Mouse (Mus musculus) erythroblast, adult 5-6 weeks (primary cell): ENCODE measurements at regions not wholly inside any gene's neighbourhood (a gene's known extent, or its start where the extent isn't known, plus 50 kb on each side); places are given as distances from the start of the nearest gene placed in this dataset.

Experiments
- ATAC-seq: replicated peaks from 2 replicates; pipeline ENCODE4 v1.8.0; 2016; ENCODE audit warnings: moderate number of reproducible peaks, mild to moderate bottlenecking, moderate TSS enrichment, inconsistent platforms; ENCODE audit not compliant: poor library complexity, low FRiP score, severe bottlenecking

DNA sequence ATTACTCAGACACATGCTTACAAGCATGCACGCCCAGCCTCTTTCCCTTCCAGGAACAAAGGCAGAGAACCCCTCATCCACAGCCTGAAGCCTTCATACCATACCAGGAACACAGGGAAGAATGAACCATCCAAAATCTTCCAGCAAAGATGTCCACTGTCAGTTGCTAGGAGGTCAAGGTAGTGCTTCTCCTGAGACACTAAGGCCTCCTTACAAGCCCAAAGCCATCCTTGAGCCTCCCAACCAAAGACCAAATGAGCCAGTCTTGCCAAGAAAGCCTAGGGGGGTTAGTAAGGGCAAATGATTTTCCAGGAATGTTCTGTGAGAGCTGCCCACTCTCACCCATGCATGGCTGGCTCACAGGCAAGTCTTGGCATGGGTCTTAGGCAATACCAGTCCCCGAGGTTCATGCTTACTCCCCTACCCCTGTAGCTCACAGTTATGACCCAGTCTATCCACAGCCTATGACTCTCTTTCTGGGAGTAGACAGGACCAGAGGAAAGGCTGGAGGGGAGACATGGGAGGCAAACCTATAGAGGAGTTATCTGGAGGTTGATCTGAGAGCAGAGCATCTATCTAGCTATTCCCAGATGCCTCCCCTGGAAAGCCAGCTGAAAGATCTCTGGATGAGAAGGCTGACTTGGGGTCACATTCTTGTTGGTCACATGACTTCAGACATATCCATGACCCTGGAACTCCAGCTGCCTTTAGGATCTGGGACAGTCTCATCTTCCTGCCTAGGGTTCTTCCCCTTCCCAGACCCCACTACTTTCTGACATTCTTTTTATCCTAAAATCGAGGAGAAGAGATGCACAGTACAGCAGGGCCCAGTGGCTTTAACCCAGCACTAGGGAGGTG lies 112.4 kb downstream of the Zfp36l2 start:
- no peak for ATAC-seq

DNA sequence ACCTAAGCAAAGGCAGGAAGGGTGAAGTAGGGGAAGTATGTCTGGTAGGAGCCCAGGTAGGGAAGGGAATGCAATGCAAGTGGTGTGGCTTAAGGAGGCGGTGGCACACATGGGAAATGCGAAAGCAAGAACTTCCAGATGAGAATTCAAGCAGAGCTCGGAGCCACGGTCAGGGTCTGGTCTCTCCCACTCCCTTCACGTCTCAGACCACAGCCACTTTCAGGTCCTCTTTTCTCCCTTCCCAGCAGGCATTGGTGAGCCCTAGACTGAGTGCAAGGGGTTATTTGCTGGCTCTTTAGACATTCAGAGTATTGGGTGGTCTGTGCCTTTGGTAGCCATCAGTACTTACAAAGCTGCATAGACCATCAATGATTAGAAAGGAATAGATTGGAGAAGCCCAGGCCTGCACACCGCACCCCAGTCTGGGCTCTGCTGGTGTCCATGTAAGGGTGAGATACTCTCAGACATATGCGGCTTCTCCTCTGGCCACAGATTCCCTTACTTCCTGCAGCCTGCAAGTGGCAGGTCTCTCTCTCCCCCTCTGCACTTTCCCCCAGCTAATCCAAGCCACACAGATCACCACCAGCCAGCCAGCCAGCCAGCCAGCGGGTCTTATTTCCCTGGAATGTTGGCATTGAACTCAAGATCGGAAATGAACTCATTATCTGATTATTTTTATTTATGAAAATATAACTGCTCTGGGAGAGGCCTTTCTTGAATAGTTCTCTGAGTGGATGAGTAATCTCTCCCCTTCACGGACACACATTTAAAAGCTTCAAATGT lies 113.6 kb downstream of the Zfp36l2 start:
- ATAC-seq, result no peak

DNA sequence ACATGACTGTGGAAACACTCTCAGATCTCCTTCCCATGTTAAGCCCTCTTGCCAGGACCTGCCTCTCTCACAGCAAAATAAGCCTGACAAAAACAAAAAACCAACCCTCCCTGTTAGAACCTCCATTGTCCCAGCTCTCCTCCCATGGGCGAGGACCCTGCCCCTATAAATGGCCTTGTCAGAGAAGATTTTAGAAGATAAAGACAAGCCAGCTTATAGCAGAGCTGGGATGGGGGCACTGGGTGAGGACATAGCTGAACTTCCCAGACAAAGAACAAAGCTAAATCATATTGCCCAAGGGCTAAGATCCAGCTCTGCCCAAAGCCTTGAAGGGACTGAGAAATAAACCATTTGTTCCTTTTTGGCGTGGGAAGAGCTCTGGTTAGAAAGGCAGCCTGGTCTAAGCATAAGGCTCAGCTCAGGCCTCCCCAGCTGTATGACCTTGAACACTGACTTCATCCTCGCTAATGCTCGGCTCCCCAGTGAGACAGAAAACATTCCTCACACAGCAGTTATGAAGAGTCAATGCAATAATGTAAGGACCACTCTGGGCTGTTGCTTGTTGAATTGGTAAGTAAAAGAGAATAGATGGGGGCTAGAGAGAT lies 115.2 kb downstream of the Zfp36l2 start:
- ATAC-seq, result no peak

DNA sequence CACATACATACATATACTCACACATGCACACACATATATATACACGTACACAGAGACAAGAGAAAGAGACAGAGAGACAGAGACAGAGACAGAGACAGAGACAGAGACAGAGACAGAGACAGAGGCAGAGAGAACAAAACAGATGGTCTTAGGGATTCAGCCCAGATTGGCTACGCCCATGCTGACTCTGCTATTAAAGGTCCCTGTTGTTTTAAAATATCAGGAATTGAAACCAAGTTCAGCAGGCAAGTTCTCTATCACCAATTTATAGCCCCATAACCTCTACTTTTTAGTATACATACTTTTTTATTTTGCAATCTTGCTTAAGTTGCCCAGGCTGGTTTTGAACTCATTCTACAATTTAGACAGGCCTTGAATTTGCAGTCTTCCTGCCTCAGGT lies 115.9 kb downstream of the Zfp36l2 start:
- ATAC-seq, result no peak

DNA sequence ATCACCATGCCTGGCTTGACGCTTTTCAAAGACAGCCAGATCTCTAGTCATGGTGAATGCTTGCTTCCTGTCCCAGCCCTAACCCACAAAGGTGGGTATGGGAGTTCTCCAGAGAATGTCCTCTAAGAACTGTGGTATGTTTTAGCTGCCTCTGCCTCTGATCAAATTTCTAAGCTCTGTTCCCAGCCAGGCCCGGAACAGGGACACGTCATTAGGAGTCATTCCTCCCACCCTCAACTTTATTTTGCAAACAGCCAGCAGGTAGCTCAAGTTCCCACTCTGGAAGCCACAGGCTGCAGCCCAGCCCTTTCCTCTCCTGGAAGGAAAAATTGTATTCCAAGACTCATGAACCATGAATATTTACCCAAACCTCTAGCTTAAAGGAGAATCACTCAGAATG lies 117.2 kb downstream of the Zfp36l2 start:
- no peak for ATAC-seq

DNA sequence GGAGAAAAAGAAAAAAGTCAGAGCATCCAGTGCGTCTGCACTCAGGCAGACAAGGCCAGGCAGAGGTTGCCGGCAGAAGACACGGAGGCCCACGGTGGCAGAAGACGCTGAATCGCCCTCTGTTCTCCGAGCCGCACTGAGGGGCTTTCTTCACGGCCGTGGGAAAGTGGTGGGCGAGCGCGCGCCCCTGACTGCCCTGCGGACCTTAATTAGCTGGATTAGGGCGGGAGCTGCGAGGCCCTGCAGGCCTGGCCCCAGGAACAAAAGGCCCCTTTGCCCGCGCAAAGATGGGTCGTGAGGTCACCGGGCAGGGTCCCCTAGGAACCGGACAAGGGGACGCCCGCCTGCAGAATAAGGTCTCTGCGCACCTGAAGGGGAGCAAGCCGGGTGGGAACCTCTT lies 120.6 kb downstream of the Zfp36l2 start:
- no peak for ATAC-seq

DNA sequence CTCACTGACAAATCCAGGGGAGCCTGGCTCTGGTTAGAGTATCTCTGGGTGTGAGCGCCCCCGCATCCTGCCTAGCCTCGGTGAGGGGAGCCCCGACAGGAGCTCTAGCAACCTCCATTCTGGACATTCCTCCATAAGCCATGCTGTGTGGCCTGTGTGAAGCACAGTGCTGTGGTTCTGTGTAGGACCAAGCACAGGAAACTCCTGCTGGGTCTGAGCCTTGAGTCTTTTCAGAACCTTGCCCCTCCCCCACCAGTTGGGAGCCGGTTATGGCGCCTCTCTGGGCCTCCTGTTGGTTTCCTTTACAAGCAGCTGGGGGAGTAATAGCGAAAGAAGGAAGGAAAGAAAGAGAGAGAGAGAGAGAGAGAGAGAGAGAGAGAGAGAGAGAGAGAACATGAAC lies 124.0 kb downstream of the Zfp36l2 start:
- ATAC-seq, result no peak

DNA sequence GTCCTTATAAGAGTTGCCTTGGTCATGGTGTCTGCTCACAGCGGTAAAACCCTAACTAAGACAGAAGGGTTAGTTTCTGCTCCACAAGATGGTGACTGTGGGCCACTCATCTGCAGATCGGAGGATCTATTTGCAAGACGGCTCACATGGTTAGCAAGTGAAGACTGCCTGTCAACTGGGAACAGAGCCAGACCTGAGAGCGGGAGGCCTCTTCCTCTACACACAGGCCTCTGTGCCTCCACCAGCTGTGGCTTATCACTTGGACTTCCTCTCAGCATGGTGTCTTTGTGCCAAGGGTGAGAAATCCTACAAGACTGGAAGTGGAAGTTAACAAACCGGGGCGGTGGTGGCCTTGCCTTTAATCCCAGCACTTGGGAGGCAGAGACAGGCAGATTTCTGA lies 126.1 kb downstream of the Zfp36l2 start:
- ATAC-seq, result no peak

DNA sequence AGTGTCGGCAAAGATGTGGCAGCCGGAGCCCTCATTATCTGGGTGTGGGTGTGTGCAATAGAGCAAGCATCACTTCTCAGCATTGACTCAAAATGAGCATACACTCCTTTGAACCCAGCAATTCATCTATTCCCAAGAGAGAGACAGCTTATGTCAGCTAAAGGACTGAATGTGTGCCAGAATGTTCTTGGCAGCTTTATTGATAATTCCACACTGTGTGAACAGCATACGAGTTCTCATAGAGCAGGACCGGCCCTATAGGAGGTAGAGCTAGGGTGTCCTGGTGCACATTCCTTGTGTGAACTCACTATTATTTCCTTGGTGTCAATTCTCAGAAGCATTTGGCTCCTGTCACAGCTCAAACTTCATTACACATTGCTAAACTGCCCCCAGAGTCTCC lies 131.3 kb downstream of the Zfp36l2 start:
- no peak for ATAC-seq

DNA sequence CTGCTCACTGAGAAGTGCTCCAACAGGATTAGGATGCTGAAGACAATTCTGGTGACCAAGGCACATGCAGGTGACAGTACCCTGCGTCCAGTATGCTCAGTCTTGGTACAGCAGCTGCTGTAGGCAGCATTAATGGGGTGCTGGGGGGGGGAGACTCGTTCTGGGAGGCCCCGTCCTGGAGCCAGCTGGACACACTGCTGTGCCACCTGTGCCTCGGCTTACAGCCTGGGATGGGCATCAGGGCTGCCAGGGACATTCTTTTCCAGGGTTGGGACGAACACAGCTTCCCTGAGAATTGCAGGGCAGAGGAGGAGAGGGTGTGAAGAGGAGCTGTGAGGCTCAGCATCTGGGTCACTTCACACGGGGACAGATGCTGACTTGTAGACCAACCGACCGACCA lies 135.3 kb downstream of the Zfp36l2 start:
- ATAC-seq, result no peak

DNA sequence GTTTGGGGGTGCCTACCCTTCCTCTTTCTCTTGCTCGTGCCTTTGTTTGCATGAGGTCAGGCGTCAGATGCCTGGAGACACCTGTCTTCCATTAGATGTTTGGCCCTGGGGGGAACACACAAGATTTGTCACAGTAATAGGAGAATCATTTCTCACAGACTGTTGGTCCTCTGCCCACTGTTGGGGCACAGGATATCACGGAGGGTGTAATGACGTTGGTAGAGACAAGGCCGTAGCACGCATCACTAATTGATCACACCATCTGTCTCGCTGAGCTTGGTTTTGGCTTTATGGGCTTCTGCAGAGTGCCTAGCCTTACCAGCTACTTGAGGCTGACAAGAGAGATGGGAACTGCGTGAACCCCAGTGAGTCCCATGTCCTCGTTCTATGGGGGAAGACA lies 136.5 kb downstream of the Zfp36l2 start:
- ATAC-seq, result no peak

DNA sequence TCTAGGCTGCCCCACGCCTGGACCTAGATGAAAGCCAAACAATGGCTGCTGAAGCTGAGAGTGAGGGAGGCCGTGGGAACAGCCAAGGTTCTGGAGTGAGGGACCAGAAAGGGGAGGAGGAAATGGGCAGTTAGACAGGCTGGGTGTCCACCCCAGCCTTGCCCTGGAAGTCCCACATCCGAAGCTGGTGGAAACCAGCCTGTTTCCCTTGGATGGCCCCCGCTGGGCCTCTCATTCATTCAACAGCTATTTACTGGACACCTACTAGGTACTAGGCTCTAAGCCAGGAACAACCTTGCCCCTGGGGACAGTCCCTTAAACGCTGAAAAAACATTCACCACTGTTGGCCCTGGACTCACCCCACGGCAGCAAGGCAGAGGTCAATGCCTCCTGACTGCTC lies 139.2 kb downstream of the Zfp36l2 start:
- no peak for ATAC-seq

DNA sequence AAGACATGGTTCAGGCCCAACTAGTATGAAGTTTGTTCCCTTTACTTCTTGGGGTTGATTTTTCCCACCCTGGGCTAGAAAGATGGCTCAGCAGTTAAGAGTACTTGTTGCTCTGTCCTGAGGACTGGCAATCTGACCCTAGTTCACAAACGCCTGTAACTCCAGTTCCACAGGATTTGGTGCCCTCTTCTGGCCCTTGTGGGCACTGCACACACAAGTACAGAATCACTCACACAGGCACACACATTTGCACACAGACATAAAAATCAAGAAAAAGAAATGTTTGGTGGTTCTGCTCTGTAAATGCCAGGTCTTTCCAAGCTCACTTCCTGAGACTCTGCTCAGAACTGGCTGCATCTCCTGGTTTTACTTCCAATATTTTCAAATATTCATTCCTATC lies 140.2 kb downstream of the Zfp36l2 start:
- ATAC-seq, result no peak

DNA sequence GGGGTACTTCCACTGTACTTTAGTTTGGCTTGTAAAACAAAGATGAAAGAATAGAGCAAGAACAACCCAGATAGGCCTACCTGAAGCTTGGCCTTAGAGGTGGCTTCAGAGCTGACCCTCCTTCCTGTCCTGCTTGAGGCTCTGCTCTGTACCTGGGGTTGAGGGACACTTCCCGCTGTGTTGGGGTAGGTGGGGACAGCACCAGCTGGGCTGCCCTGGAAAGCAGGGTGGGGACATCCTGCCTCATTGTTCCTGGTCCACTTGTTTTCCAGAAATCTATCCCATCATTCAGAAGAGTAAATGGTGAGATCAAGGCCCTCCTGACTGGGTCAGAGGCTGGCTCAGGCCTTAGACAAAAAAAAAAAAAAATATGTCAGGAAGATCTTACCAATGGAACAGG lies 141.9 kb downstream of the Zfp36l2 start:
- ATAC-seq, result no peak

DNA sequence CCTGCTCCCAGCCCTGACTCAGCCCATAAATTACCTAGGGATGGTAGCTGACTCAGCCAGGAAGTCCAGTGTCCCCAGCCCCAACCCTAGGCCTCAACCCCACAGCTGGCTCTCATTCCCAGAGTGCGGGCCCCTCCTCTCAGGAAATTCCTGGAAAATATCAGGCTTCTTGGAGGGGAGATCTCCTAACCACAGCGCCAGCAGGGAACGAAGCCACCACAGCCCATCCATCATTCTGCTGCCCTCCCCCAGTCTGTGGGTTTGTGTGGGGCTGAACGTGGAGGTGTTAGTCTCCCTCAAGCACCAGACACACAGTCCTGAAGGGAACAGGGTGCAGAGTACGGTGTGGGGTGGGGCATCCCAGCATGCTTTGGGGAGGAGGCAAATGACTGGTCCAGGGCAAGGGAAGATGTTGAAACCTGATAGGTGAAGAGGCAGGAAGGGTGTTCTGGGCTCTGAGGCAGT lies 143.2 kb downstream of the Zfp36l2 start:
- ATAC-seq, result no peak

DNA sequence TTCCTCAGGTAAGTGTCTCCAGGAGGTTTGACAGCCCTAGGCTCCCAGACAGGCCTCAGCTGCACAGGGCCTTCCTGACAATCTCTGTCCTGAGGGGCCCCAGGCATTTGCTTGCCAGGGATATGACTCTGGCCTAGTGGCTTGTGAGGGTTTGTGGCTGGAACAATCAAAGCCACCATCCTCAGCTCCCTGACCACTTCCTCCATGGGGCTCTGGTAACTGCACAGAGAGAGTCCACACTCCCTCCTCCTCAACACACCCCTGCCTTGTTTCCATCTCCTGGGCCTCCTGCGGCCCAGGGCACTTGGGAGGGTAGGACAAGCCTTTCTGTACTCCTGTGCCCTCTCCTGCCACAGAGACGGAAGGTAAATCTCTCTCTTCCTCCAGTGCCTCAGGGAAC lies 144.6 kb downstream of the Zfp36l2 start:
- ATAC-seq, result no peak

DNA sequence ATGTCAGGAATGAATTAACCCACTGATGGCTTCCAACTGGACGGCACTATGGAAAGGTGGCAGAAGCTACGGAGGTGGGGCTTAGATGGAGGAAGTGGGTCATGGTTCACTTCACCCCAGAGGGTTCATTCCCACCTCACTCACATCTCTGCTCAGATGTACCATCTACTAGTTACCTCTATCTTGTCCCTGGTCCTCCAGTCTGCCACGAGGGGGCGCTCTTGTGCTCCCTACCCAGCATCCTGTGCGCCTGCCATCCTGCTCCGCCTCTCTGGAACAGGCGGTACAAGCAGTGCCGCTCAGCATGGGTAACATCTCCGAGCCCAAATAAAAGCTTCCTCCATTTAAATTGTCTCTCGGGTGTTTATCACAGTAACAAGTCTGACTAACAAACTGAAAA lies 148.3 kb downstream of the Zfp36l2 start:
- peak; percentile 89 for ATAC-seq

DNA sequence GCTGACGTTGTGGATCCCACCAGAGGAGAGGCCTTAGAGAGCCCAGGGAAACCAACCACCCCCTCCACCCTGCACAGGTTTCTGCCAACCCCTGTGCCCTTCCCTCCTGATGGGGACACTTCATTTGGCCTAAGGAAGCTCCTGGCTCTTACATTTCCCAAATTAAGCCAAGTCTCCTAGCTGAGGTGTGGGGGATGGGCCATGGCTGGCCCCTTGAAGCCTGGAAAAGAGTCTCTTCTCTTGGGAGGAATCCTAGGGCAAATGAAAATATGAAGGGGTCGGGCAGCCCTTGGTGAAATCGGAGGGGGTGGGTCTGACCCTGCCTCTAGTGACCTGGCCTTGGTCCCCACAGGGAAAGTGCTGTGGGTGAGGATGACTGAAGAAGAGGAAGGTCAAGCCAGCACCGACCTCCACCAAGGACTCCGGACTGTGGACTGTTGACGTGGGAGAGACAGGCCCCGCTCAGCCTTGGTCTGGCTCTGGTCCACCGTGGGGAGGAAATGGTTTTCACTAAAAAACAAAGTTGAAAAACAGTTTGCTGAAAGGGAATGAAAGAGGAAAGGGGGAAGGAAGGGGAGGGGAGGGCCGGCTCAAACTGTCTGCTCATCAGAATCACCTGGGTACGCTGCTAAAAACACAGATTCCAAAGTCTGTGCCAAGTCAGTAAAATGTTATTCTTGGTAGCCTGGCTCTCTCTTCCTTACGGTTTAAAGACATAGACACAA lies 150.0 kb downstream of the Zfp36l2 start:
- no peak for ATAC-seq

DNA sequence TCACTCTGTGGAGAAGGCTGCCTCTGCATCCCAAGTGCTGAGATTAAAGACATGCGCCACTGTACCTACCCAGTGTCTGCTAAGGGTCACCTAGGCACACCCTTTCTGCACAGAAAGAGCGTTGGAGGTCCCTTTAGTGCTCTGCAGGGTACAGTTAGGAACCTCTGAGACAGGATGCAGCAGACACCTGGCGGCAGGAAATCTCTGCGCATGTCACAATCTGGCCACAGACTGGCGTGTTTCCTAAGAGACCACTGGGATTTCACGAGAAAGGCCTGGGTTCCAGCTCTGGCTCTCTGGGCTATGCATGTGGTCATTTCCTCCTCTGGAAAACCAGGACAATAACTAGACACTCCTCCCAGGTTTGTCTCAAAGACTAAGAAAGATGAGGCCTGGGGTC lies 151.7 kb downstream of the Zfp36l2 start:
- ATAC-seq, result no peak

DNA sequence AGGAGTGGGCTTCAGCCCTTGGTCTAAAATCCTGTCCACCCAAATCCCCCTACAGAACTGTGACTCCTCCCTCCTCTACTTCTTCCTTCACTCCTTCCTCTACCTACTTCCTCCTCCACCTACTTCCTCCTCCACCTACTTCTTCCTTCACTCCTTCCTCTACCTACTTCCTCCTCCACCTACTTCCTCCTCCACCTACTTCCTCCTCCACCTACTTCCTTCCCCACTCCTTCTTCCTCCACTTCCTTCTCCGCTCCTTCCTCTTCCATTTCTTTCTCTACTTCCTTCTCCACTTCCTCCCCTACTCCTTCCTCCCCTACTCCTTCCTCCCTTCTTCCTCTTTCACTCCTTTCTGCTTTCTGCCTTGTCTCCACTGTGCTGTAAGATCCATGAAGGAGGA lies 152.9 kb downstream of the Zfp36l2 start:
- ATAC-seq, result no peak
